Mouse (Mus musculus) myocyte (in vitro differentiated cells): ENCODE measurements around the gene Sfrp5.

Experiments
- CEBPB ChIP-seq: IDR thresholded peaks from 2 replicates; pipeline ENCODE4 v1.6.1; 2011; ENCODE audit warnings: mild to moderate bottlenecking, moderate library complexity; ENCODE audit not compliant: poor library complexity, insufficient read depth, severe bottlenecking
- MAX ChIP-seq: IDR thresholded peaks from one replicate; pipeline ENCODE4 v1.6.1; 2011; ENCODE audit warnings: low read depth, mild to moderate bottlenecking, control low read depth
- MYOD1 ChIP-seq, 3 experiments: IDR thresholded peaks; one replicate each; pipeline ENCODE4 v1.6.1; 2011; ENCODE audit warnings: control low read depth in 2 of 3, low read depth in 2 of 3, mild to moderate bottlenecking in 2 of 3, moderate library complexity in 1 of 3; ENCODE audit not compliant: insufficient read length in 2 of 3, control insufficient read depth in 1 of 3
- POLR2A ChIP-seq: IDR thresholded peaks from one replicate; pipeline ENCODE4 v1.6.1; 2011; ENCODE audit warnings: low read depth, mild to moderate bottlenecking, control low read depth, moderate library complexity; ENCODE audit not compliant: insufficient read length
- POLR2AphosphoS2 ChIP-seq: IDR thresholded peaks from one replicate; pipeline ENCODE4 v1.6.1; 2011; ENCODE audit warnings: low read depth, control low read depth; ENCODE audit not compliant: insufficient read length
- REST ChIP-seq: IDR thresholded peaks from one replicate; pipeline ENCODE4 v1.6.1; 2011; ENCODE audit warnings: mild to moderate bottlenecking, control low read depth, moderate library complexity; ENCODE audit not compliant: insufficient read depth, insufficient read length
- TCF12 ChIP-seq: IDR thresholded peaks from one replicate; pipeline ENCODE4 v1.6.1; 2011; ENCODE audit warnings: mild to moderate bottlenecking, control low read depth; ENCODE audit not compliant: poor library complexity, insufficient read depth, severe bottlenecking
- USF1 ChIP-seq: IDR thresholded peaks from one replicate; pipeline ENCODE4 v1.6.1; 2011; ENCODE audit warnings: low read depth, mild to moderate bottlenecking, control low read depth, moderate library complexity

DNA sequence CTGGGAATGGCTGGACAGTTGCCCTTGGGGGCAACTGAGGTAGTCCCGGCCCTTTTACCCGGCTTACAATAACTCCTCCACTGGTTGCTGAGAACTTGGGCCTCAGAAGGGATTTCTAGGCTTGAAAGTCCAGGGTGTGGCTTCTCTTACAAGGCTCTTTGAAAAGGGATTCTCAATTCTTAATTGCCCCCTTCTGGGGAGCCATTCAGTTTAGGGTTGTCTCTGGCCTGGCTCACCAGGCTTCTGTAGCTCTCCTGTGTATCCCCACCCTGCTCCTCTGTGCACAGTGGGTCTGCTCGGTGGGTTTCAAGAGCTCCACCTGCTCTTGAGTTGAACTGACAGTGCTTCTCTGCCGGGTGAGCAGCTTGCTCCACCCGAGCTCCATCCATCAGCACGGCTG, 7.9 kb upstream of the Sfrp5 start:
- TF ChIP-seq POLR2A (no peak), CEBPB (no peak), USF1 (no peak), MAX (no peak), TCF12 (no peak), POLR2AphosphoS2 (no peak), MYOD1 (IDR thresholded peaks at IDR 0.05; ENCODE audit: control insufficient read depth in 1 of 3, insufficient read length in 2 of 3, low read depth in 2 of 3) (no peak), REST (no peak)
